8 mouse cellular contexts compared by ENCODE assay signal in the genomic region with DNA sequence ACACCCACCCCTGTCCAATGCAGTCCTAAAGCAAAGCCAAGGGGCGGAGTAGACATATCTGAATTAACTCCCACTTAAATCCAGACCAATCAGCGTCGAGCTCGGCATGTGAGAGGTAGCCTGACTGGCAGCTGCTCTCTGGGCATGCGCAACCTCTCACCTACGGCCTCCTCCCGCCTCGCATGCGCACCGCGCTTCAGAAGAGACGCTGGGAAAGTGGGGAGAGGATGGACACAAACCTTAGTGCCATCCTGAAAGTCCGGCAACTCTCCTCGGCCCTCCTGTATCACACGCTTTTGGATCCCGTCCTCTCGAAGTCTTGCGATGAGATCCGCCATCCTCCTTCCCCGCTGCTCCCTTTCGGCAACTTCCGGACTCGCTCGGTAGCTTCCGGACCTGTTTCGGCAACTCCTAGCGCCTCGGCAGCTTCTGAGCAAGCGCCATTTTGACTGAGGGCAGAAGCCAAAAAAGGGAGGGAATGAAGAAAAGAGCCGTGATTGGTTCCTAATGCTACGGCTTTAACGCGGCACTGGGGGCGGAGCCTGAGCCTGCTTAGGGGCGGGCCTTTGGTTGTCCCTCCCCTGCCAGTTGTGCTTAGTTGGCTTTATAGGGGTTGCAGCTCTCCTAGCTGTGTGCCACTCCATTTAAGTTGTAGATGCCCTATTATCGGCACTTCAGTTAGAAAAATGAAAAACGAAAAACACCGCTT. TPM values are rescaled to one million over a fixed set of nuclear protein-coding genes. Genes with fewer than 3 reads are reported as not detected.
A peak's percentile ranks its signal among the peaks of the same experiment; 100 is the strongest.
DNase-seq lines count a peak whose midpoint lies in the region; ATAC-seq lines count a peak whose summit lies in the region.

No protein-coding gene starts in this region.

- WGBS in hindbrain, embryonic 14.5 days = 4% methylated on average over 38 of the region's 38 CpGs

- H3K27ac ChIP-seq in hindbrain, embryonic 14.5 days = peak overlapping the region; percentile 76

- no peaks in the 10 kb centered on the region for H3K9me3 ChIP-seq in hindbrain, embryonic 14.5 days (ENCODE audit: control insufficient read depth, low read length)

- no peaks in the 10 kb centered on the region for H3K27me3 ChIP-seq in hindbrain, embryonic 14.5 days (ENCODE audit: control insufficient read depth, insufficient read depth, low read length)

- H3K4me1 ChIP-seq in hindbrain, embryonic 14.5 days (replicated peaks; ENCODE audit: control insufficient read depth, insufficient read depth, low read length) = peaks cover 9% of the 10 kb centered on the region

- ATAC-seq in hindbrain, embryonic 14.5 days (ENCODE audit: low FRiP score) = peak; percentile 81

- peak; percentile 99 for DNase-seq in R1 (ENCODE audit: low read depth, low spot score)
- peak; percentile 99 for DNase-seq in cerebellum, postnatal 25 days
- DNase-seq in frontal cortex, postnatal 25 days (ENCODE audit: low spot score in 2 of 2) = peak; percentile 95 to 97
- peak; percentile 98 for DNase-seq in hindbrain, embryonic 14.5 days (ENCODE audit: low spot score)
- DNase-seq in layer of hippocampus, postnatal 36 days = peak; percentile 96
- peak; percentile 100 for DNase-seq in lung, postnatal 36 days
- DNase-seq in retina, postnatal 1 day = peak; percentile 99
- peak; percentile 96 to 98 for DNase-seq in urinary bladder, adult 18-20 months (ENCODE audit: low spot score in 2 of 2)

- peak overlapping the region; percentile 33 for H3K4me3 ChIP-seq in hindbrain, embryonic 14.5 days (replicated peaks; ENCODE audit: low read length)

- peak overlapping the region; percentile 48 for H3K9ac ChIP-seq in hindbrain, embryonic 14.5 days

- H3K36me3 ChIP-seq in hindbrain, embryonic 14.5 days (replicated peaks; ENCODE audit: control insufficient read depth, insufficient read depth) = peaks cover 16% of the 10 kb centered on the region

- peak overlapping the region; percentile 37 for H3K4me2 ChIP-seq in hindbrain, embryonic 14.5 days (replicated peaks)

RNA-seq across cellular contexts. Expression of gene Aip, which starts 4.4 kb away (rescaled TPM):
- 93.8 and 99.7 TPM in 2 replicates for polyA plus RNA-seq in hindbrain, embryonic 14.5 days (2014; fragmentation: Nextera tagmentation; extraction: Ambion mirVana)
- total RNA-seq in layer of hippocampus, postnatal 36 days (2021) = 100 to 1,000 TPM; 108 to 128 TPM

RNA-seq across cellular contexts. Expression of gene Gpr152, which starts 18.3 kb away (rescaled TPM):
- not detected in 2 replicates for polyA plus RNA-seq in hindbrain, embryonic 14.5 days (2014; fragmentation: Nextera tagmentation; extraction: Ambion mirVana)
- total RNA-seq in layer of hippocampus, postnatal 36 days (2021) = under 1 TPM; 0.10 TPM

RNA-seq across cellular contexts. Expression of gene Pitpnm1, which starts 21.5 kb away (rescaled TPM):
- 70.0 and 74.7 TPM in 2 replicates for polyA plus RNA-seq in hindbrain, embryonic 14.5 days (2014; fragmentation: Nextera tagmentation; extraction: Ambion mirVana)
- total RNA-seq in layer of hippocampus, postnatal 36 days (2021) = 100 to 1,000 TPM; 169 to 174 TPM

RNA-seq across cellular contexts. Expression of gene Cabp4, which starts 22.6 kb away (rescaled TPM):
- polyA plus RNA-seq in hindbrain, embryonic 14.5 days (2014; fragmentation: Nextera tagmentation; extraction: Ambion mirVana) = 0.11 and 0.26 TPM in 2 replicates
- under 1 TPM; 0.17 to 0.28 TPM for total RNA-seq in layer of hippocampus, postnatal 36 days (2021)

RNA-seq across cellular contexts. Expression of gene Cdk2ap2, which starts 24.3 kb away (rescaled TPM):
- polyA plus RNA-seq in hindbrain, embryonic 14.5 days (2014; fragmentation: Nextera tagmentation; extraction: Ambion mirVana) = 79.2 and 82.1 TPM in 2 replicates
- 10 to 100 TPM; 29.7 to 46.0 TPM for total RNA-seq in layer of hippocampus, postnatal 36 days (2021)

Comparison
In these comparisons a context has a peak if more than half of its experiments do, and no peak if none do; other contexts are left out.
1. Peak in every context shown above with its lines: DNase-seq, ATAC-seq, H3K4me3 ChIP-seq and H3K27ac ChIP-seq.